ENCODE assay signal across 8 mouse cellular contexts in genomic region chr10:60531349-60531748, GRCm38 (mm10).
A peak's percentile ranks its signal among the peaks of the same experiment; 100 is the strongest.
DNase-seq lines count a peak whose midpoint lies in the region; ATAC-seq and TF ChIP-seq lines count a peak whose summit lies in the region.

No protein-coding gene starts in this region.

- H3K27ac ChIP-seq in embryonic facial prominence, embryonic 10.5 days (replicated peaks), result no peak overlapping the region
- no peak overlapping the region for H3K27ac ChIP-seq in liver, embryonic 14.5 days

- H3K9ac ChIP-seq in liver, embryonic 14.5 days (replicated peaks), result no peak overlapping the region

- DNase-seq in cerebellum, adult 11 months, result peak; percentile 20
- peak; percentile 18 to 30 for DNase-seq in urinary bladder, postnatal 36 days (ENCODE audit: low spot score in 2 of 2)
- DNase-seq in urinary bladder, adult 2 months (ENCODE audit: low spot score), result no peak
- DNase-seq in embryonic facial prominence, embryonic 10.5 days (ENCODE audit: low spot score), result peak; percentile 54
- peak; percentile 79 for DNase-seq in induced T-regulatory cell, adult 2 months (ENCODE audit: low read depth)
- DNase-seq in liver, embryonic 14.5 days (ENCODE audit: low read depth in 3 of 3, low spot score in 3 of 3), result peak; percentile 14 to 23 (median 20)
- peak; percentile 25 for DNase-seq in right cerebral cortex, postnatal 14 days

- H3K36me3 ChIP-seq in embryonic facial prominence, embryonic 10.5 days (replicated peaks), result no peaks in the 10 kb centered on the region
- no peaks in the 10 kb centered on the region for H3K36me3 ChIP-seq in liver, embryonic 14.5 days (replicated peaks; ENCODE audit: control insufficient read depth, insufficient read depth, low read depth)

- H3K27me3 ChIP-seq in embryonic facial prominence, embryonic 10.5 days (replicated peaks; ENCODE audit: low read depth, poor library complexity, severe bottlenecking), result no peaks in the 10 kb centered on the region
- no peaks in the 10 kb centered on the region for H3K27me3 ChIP-seq in liver, embryonic 14.5 days (ENCODE audit: control insufficient read depth, insufficient read depth, low read length)

- no peak overlapping the region for H3K4me2 ChIP-seq in liver, embryonic 14.5 days (ENCODE audit: low read depth)

- no peak for ATAC-seq in cerebellum, adult (ENCODE audit: insufficient number of reproducible peaks, low FRiP score, low TSS enrichment)
- no peak for ATAC-seq in liver, embryonic 14.5 days (ENCODE audit: insufficient read depth)

- 23% methylated on average over 2 of the region's 2 CpGs for WGBS in embryonic facial prominence, embryonic 10.5 days
- 22% methylated on average over 2 of the region's 2 CpGs for WGBS in liver, embryonic 14.5 days (ENCODE audit: insufficient replicate concordance)

- peaks cover 3% of the 10 kb centered on the region; the same call in 1 of the 2 replicates for H3K4me1 ChIP-seq in embryonic facial prominence, embryonic 10.5 days
- H3K4me1 ChIP-seq in liver, embryonic 14.5 days (replicated peaks; ENCODE audit: control insufficient read depth in 2 of 2, insufficient read depth in 2 of 2, low read length in 1 of 2), result no peaks in the 10 kb centered on the region

- peak; percentile 82 for TF ChIP-seq CTCF in liver, embryonic 14.5 days (IDR thresholded peaks at IDR 0.05; ENCODE audit: low read depth)

- no peak overlapping the region for H3K4me3 ChIP-seq in embryonic facial prominence, embryonic 10.5 days
- no peak overlapping the region for H3K4me3 ChIP-seq in liver, embryonic 14.5 days (ENCODE audit: insufficient read depth in 1 of 2, low read depth in 2 of 2, low read length in 2 of 2)

- no peak for TF ChIP-seq EP300 in liver, embryonic 14.5 days (IDR thresholded peaks at IDR 0.05; ENCODE audit: low read depth)

- no peaks in the 10 kb centered on the region for H3K9me3 ChIP-seq in embryonic facial prominence, embryonic 10.5 days
- H3K9me3 ChIP-seq in liver, embryonic 14.5 days (ENCODE audit: control insufficient read depth, low read length), result no peaks in the 10 kb centered on the region
